Mouse (Mus musculus) limb, embryonic 15.5 days (tissue): ENCODE data around the gene Dnajb4. TPM values are rescaled to one million over a fixed set of nuclear protein-coding genes. Genes with fewer than 3 reads are reported as not detected.

Experiments
- ATAC-seq: fragments of 200-750 bp; cut with Nextera tagmentation; 2 replicates; pipeline ENCODE4 v1.8.0; 2017; ENCODE audit warnings: low read depth, moderate TSS enrichment; ENCODE audit not compliant: insufficient number of reproducible peaks, low FRiP score, low TSS enrichment
- H3K27ac ChIP-seq: fragments of 300-500 bp; sonication (generic); 2 replicates; pipeline ENCODE4 v1.5.1; 2015; ENCODE audit warnings: moderate library complexity, mild to moderate bottlenecking, inconsistent platforms
- H3K27me3 ChIP-seq: fragments of 300-500 bp; sonication (generic); 2 replicates; pipeline ENCODE4 v1.6.1; 2015; ENCODE audit warnings: inconsistent platforms
- H3K36me3 ChIP-seq: fragments of 300-500 bp; sonication (generic); 2 replicates; pipeline ENCODE4 v1.6.1; 2015; ENCODE audit warnings: inconsistent platforms
- H3K4me1 ChIP-seq: fragments of 300-500 bp; sonication (generic); 2 replicates; pipeline ENCODE4 v1.6.1; 2015; ENCODE audit warnings: inconsistent platforms
- H3K4me2 ChIP-seq: fragments of 300-500 bp; sonication (generic); 2 replicates; pipeline ENCODE4 v1.6.1; 2015; ENCODE audit warnings: mild to moderate bottlenecking, inconsistent platforms
- H3K4me3 ChIP-seq: fragments of 300-500 bp; sonication (generic); 2 replicates; pipeline ENCODE4 v1.5.1; 2015; ENCODE audit warnings: mild to moderate bottlenecking, inconsistent platforms
- H3K9ac ChIP-seq: fragments of 300-500 bp; sonication (generic); 2 replicates; pipeline ENCODE4 v1.6.1; 2015; ENCODE audit warnings: inconsistent platforms
- H3K9me3 ChIP-seq: fragments of 300-500 bp; sonication (generic); 2 replicates; pipeline ENCODE4 v1.6.1; 2016; ENCODE audit warnings: inconsistent platforms
- WGBS: fragments of 180-500 bp; shearing (Covaris S2); methylation state at CpG from one replicate; pipeline ENCODE4 v1.1.7; 2015; 5-methylcytosine and 5-hydroxymethylcytosine counted together
- polyA plus RNA-seq: library from polyadenylated mRNA; unstranded; fragments of >200 nt; fragmentation: Nextera tagmentation; extraction: Ambion mirVana; gene quantifications from 2 replicates; pipeline ENCODE4 v1.2.1, GENCODE M21; 2015

Dnajb4 gene
- polyA plus RNA-seq, 1 experiment from 2014 or later, result 39.3 TPM

DNA sequence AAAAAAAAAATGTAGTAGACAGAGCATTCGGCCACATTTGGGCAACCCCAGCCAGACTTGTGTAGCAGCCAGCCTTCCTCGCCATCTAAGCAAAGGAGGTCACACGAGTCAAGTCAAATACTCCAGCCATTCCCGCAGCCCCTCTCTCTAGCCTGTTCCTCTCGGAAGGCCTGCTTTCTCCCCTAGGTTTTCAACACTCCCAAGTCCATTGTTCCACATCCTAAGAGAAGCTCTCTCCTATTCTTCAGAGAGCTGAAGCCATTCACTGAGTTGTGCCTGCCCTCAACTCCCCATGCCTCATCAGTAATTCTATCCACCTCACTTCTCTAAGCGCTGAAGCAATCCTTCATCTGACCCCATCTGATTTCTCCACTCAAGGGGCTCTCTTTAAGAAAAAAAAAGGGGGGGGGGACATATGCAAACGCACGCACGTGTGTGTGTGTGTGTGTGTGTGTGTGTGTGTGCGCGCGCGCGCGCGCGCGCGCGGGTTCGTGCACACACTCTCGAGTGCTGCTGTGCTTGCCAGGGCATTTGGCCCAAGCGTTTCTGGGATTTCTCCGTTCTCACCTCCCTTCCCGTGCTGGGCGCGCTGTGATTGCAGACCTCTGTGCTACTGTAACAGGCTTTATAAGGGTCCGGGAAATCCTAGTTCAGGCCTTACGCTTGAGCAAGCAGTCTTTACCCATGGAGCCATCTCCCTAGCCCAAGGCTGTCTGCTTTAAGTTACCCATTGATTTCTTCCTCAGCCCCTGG, 43.2 kb downstream of the Dnajb4 start:
- Histone ChIP-seq H3K9ac (no peak overlapping the region), H3K9me3 (no peaks in the 10 kb centered on the region), H3K36me3 (no peaks in the 10 kb centered on the region), H3K4me1 (peaks cover 21% of the 10 kb centered on the region), H3K27ac (no peak overlapping the region), H3K27me3 (peaks cover 17% of the 10 kb centered on the region), H3K4me3 (peak overlapping the region; percentile 27), H3K4me2 (peak overlapping the region; percentile 54)
- no peak for ATAC-seq
- WGBS, result 13% methylated on average over 29 of the region's 29 CpGs

DNA sequence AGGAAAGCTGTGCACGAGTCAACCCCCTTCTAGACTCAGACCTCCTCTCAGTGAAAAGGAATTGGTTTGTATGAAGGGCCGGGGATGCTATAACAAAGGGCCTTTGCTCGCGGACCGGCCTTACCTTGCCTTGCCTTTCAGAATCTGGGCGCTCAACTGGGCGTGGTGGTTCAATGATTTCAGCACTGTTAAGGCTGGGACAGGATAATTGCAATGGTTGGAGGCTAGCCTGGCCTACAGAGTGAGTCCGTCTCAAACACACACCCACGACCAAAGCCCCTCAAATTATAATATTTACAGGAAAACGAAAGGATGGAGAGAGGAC, 44.0 kb downstream of the Dnajb4 start, which contains the start of gene Gipc2:
Gipc2 (minus strand) TSS at position 132 of the 325 bp plus-strand sequence.
- no peak within 1 kb of the TSS for H3K27ac ChIP-seq
- H3K9ac ChIP-seq, result 0 out of 2 replicates have a peak within 1 kb of the TSS, but pooled peaks have one; percentile 18
- peaks cover 21% of the 10 kb centered on the region for H3K4me1 ChIP-seq
- H3K4me3 ChIP-seq, result peak within 1 kb of the TSS; percentile 50
- peak within 1 kb of the TSS; percentile 99 for H3K4me2 ChIP-seq
- H3K27me3 ChIP-seq, result peaks cover 17% of the 10 kb centered on the region
- H3K36me3 ChIP-seq, result no peaks in the 10 kb centered on the region
- 13% methylated on average over 10 of the region's 10 CpGs for WGBS
- H3K9me3 ChIP-seq, result no peaks in the 10 kb centered on the region
- ATAC-seq, result no peak

DNA sequence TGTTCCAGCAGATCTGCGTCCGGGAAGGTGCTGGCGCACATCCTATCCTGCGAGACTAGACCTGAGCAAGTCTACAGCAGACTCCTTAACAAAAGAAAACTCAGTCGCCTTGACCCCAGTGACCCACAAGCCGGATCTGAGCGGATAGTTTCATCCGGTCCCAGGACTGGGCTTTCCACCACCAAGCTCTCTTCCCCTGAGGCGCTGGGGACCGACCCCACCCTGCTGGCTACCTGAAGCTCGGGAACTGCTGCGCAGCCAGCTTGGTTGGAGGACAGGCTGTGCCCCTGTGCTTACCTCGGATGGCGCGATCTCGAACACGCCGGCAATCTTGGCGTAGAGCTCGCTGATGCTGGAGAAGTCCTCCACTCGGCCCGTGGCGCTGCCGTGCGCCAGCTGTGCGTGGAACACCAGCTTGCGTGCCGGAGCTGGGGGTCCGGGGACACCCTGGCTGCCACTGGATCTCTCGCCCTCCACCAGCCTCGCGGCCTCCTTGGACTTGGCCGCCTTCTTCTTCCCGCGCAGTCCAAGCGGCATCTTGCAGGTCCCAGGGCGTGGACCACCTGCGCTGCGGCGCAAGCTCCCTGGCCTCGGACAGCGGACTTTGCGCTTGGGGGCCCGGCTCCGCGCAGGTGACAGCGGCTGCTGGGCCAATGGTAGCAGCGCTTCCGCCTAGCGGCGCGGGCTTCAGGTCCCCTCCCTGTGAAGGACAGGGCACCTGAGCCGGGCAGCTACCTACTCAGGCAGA, 44.6 kb downstream of the Dnajb4 start:
- H3K27ac ChIP-seq, result no peak overlapping the region
- peak overlapping the region; percentile 50 for H3K4me3 ChIP-seq
- H3K4me2 ChIP-seq, result peak overlapping the region; percentile 99
- H3K36me3 ChIP-seq, result no peaks in the 10 kb centered on the region
- 1% methylated on average over 53 of the region's 53 CpGs for WGBS
- no peaks in the 10 kb centered on the region for H3K9me3 ChIP-seq
- H3K9ac ChIP-seq, result 0 out of 2 replicates have a peak overlapping the region, but pooled peaks have one; percentile 18
- peaks cover 17% of the 10 kb centered on the region for H3K27me3 ChIP-seq
- ATAC-seq, result no peak
- peaks cover 21% of the 10 kb centered on the region for H3K4me1 ChIP-seq

DNA sequence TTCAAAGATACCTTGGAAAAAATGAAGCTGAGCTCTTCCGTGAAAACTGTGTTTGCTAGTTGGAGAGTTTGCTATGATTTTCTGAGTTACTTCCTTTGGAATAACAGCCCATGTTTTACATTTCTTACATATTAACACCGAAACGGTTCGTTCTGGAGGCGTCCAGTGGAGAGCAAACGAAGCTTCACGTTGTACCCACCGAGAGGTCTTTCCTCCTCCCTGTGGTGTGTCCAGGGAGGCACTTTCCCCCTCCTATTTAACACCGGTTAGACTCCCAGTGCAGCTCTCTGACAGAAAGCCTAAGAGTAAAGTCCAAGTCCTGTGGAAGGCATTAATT, 45.1 kb downstream of the Dnajb4 start:
- peaks cover 17% of the 10 kb centered on the region for H3K27me3 ChIP-seq
- no peak for ATAC-seq
- peak overlapping the region; percentile 99 for H3K4me2 ChIP-seq
- H3K27ac ChIP-seq, result no peak overlapping the region
- no peaks in the 10 kb centered on the region for H3K9me3 ChIP-seq
- peaks cover 21% of the 10 kb centered on the region for H3K4me1 ChIP-seq
- no peak overlapping the region for H3K9ac ChIP-seq
- WGBS, result 37% methylated on average over 9 of the region's 9 CpGs
- peak overlapping the region; percentile 50; the same call in 1 of the 2 replicates for H3K4me3 ChIP-seq
- H3K36me3 ChIP-seq, result no peaks in the 10 kb centered on the region

DNA sequence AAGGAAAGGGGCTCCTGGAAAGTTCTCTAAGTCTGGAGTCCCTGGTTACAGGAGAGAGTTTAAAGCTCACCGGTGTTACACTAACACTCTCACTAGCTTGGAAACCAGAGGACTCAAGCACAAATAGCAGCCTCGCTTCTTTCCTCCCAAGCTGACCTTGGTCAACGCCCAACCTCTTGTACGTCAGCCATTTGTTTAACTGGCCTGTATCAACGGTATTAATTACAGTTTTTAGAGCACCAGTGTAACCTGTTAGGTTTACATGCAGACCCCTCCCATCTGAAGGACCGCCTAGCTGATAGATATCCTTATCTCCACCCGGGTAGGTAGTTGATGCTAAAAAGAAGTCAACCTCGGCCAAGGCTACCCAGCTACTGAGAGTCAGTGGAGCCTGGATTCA, 46.8 kb downstream of the Dnajb4 start:
- no peak overlapping the region for H3K27ac ChIP-seq
- no peak overlapping the region for H3K9ac ChIP-seq
- H3K4me2 ChIP-seq, result no peak overlapping the region
- no peak overlapping the region for H3K4me3 ChIP-seq
- peaks cover 17% of the 10 kb centered on the region for H3K27me3 ChIP-seq
- ATAC-seq, result no peak
- H3K4me1 ChIP-seq, result peaks cover 21% of the 10 kb centered on the region
- WGBS, result 85% methylated on average over 8 of the region's 8 CpGs
- H3K9me3 ChIP-seq, result no peaks in the 10 kb centered on the region
- H3K36me3 ChIP-seq, result no peaks in the 10 kb centered on the region

DNA sequence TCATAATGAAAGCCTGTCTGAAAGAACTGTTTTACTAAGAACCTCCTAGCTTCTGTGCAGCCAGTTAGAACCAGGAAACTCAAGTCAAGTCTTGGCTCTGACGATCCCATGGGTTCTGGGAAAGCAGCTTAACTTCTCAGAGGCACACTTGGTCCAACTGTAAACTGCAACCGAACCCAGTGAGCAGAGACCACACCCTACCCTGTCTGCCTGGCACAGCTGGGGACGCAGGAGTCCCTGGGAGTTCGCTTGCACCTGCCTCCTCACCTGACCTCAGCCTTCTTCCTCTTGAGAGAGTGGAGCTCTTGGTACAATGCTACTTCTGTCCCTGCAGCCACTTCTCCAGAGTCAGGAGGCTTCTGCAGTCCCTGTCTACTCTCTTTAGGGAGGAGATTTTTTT, 49.5 kb downstream of the Dnajb4 start:
- Histone ChIP-seq H3K4me1 (peaks cover 6% of the 10 kb centered on the region), H3K9ac (no peak overlapping the region), H3K4me2 (no peak overlapping the region), H3K27me3 (peaks cover 4% of the 10 kb centered on the region), H3K4me3 (no peak overlapping the region), H3K36me3 (no peaks in the 10 kb centered on the region), H3K9me3 (no peaks in the 10 kb centered on the region), H3K27ac (no peak overlapping the region)
- ATAC-seq, result no peak
- WGBS, result 51% methylated on average over 4 of the region's 4 CpGs

DNA sequence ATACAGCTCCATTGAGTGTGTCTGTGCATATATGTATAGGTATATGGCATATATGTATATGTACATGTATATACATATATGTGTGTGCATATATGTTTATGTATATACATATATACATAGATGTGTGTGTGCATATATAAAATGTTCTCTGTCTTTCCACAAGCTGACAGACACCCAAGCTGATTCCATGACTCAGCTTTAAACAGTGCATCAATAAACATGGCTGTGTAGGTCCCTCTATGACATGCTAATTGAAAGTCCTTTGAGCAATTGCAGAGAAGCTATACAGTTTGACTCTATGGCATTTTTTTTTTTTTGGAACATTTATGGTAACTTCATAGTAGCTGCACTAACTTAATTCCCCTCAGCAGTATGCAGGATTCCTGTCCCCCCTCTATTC, 50.8 kb downstream of the Dnajb4 start:
- Histone ChIP-seq H3K4me2 (no peak overlapping the region), H3K27ac (no peak overlapping the region), H3K36me3 (no peaks in the 10 kb centered on the region), H3K27me3 (0 out of 2 replicates have a peak, but pooled peaks cover 4% of the 10 kb centered on the region), H3K9me3 (no peaks in the 10 kb centered on the region), H3K4me1 (no peaks in the 10 kb centered on the region), H3K9ac (no peak overlapping the region), H3K4me3 (no peak overlapping the region)
- no peak for ATAC-seq

DNA sequence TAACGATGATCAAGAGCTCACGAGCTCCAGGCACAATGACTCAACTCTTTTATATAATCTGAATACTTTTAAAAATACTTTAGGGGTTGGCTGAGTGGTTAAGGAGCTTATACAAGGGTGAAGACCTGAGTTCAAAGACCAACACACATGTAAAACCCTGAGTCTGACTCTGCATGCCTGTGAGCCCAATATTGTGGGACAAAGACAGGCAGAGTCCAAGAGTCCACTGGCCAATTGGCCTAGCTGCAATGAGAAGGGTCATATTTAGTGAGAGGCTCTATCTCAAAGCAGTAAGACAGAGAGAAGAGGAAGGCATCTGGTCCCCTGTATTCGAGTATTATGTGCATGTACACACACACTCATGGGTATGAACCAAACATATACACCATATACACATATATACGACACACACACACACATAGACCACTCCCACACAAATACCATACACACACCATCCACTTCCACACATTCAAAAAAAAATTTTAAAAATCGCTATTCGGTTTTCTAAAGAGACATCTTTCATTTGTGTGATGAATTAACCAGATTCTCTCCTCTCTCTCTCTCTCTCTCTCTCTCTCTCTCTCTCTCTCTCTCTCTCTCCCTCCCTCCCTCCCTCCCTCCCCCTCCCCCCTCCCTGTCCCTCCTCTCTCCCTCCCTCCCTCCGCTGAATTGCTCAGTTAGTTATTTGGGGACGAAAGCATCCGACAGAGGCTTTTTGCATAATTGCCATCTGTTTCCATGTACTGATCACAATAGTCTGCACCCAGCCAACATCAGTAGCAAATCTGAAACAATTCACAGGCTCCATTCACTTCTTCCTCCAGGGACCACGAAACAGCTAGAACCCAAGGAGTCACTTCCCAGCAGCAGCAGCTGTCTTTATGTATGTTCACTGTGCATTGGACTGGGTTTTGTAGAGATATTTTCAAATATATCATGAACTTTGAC, 51.5 kb downstream of the Dnajb4 start:
- Histone ChIP-seq H3K9me3 (no peaks in the 10 kb centered on the region), H3K4me3 (no peak overlapping the region), H3K27me3 (0 out of 2 replicates have a peak, but pooled peaks cover 4% of the 10 kb centered on the region), H3K4me1 (no peaks in the 10 kb centered on the region), H3K9ac (no peak overlapping the region), H3K4me2 (no peak overlapping the region), H3K27ac (no peak overlapping the region), H3K36me3 (no peaks in the 10 kb centered on the region)
- no peak for ATAC-seq
- 66% methylated on average over 10 of the region's 10 CpGs for WGBS

DNA sequence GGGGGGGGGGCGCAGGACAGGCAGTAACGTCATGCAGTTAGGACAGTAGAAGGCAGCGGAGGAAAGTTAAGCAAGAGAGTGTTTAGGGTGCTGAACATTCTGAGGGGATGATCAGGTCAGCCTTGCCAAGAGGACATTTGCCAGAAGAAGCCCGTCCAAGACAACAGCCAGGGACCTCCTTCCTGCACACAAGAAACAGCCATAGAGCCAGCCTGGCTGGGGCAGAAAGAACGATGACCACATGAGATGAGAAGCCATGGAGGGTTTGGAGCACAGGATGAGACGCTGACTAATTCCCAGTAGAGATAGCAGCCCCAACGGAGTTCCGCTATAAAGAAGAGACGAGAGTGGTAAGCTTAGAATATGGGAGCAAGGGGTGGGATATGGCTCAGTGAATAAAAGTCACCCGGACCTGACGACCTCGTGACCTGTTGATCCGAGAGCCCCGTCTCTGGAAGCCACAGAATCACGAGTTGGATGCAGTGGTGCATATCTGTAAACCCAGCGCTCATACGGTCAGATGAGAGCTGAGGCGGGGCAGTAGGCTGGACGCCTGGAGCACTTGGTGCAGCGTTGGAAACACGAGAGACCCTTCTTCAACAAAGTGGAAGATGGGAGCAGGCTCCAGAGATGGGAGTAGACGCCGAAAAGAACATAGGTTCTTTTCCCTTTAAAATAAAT, 53.1 kb downstream of the Dnajb4 start:
- Histone ChIP-seq H3K4me2 (no peak overlapping the region), H3K9me3 (no peaks in the 10 kb centered on the region), H3K4me1 (no peaks in the 10 kb centered on the region), H3K27ac (no peak overlapping the region), H3K27me3 (0 out of 2 replicates have a peak, but pooled peaks cover 4% of the 10 kb centered on the region), H3K9ac (no peak overlapping the region), H3K4me3 (no peak overlapping the region), H3K36me3 (no peaks in the 10 kb centered on the region)
- ATAC-seq, result no peak
- 83% methylated on average over 23 of the region's 23 CpGs for WGBS

DNA sequence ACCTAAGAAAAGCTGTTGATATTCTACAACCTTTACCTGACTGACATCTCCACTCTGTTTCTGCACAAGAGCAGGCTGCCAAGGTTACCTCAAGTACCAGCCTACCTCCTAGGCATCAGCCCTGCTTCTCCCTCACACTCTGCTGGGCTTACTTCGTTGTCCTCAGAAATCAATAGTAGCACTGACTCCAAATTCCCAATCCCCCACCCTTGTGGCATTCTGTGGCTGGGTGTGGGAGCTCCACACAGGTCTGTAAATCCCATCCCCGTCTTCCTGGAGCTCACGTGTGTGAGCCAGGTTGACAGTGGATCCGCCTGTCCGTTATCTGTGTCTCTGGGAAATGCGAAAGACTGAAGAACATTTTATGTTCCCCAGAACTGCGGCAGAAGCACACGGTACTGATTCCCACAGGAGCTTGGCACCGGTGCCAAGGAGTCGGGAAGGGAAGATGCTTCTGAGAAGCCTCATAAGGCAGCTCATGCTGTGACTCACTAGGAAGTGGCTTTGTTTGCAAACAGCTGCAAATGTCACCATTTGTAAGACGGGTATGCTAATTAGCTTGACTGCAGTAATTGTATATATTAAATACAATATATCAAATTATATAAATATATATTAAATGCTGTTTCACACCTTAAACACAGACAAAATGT, 54.7 kb downstream of the Dnajb4 start:
- WGBS, result 46% methylated on average over 11 of the region's 11 CpGs
- Histone ChIP-seq H3K4me3 (no peak overlapping the region), H3K9ac (no peak overlapping the region), H3K4me1 (no peaks in the 10 kb centered on the region), H3K36me3 (no peaks in the 10 kb centered on the region), H3K27ac (no peak overlapping the region), H3K4me2 (no peak overlapping the region), H3K9me3 (no peaks in the 10 kb centered on the region), H3K27me3 (0 out of 2 replicates have a peak, but pooled peaks cover 4% of the 10 kb centered on the region)
- no peak for ATAC-seq

DNA sequence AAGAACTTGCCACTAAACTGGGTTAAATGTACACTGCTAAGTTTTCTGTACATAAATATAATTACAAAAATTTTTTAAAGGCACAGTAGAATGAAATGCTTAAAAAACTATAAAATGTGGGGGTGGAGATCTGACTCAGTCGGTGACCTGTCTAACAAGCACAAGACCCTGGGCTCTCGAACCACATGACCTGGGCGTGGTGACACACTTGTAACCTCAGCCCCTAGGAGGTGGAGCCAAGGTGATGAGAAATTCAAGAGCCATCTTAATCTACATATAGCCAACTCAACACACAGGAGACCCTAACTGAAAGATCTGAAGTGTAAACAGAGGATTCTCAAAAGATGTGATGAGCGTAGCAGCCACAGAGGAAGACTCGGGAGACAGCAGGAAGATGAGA, 56.0 kb downstream of the Dnajb4 start:
- H3K4me1 ChIP-seq, result no peaks in the 10 kb centered on the region
- no peak for ATAC-seq
- 86% methylated on average over 5 of the region's 5 CpGs for WGBS

More for the DNA sequence above, 56.0 kb downstream of the Dnajb4 start:
- Histone ChIP-seq H3K4me3 (no peak overlapping the region), H3K9me3 (no peaks in the 10 kb centered on the region), H3K27ac (no peak overlapping the region), H3K4me2 (no peak overlapping the region), H3K36me3 (no peaks in the 10 kb centered on the region), H3K27me3 (0 out of 2 replicates have a peak, but pooled peaks cover 4% of the 10 kb centered on the region), H3K9ac (no peak overlapping the region)
